Mouse (Mus musculus): ENCODE data around the gene Hba-a2.
A peak's percentile ranks its signal among the peaks of the same experiment; 100 is the strongest.
"Not testable (repeated sequence)": the region's sequence is repeated elsewhere in the genome, so short reads cannot be mapped to it uniquely, and the experiment has no call there.

The Hba-a2 gene

DNA sequence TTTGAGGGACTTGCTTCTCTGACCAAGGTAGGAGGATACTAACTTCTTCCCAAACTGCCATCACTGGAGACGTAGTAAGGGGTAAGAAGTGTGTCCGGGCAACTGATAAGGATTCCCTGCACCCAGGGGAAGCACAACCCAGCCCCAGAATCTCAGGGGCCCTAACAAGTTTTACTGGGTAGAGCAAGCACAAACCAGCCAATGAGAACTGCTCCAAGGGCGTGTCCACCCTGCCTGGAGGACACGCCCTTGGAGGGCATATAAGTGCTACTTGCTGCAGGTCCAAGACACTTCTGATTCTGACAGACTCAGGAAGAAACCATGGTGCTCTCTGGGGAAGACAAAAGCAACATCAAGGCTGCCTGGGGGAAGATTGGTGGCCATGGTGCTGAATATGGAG, at the start of gene Hba-a2:
TSS of gene Hba-a2 (plus strand) at position 287 of the 400 bp plus-strand sequence.
- not testable (repeated sequence) for DNase-seq (ENCODE audit: low spot score)

DNA sequence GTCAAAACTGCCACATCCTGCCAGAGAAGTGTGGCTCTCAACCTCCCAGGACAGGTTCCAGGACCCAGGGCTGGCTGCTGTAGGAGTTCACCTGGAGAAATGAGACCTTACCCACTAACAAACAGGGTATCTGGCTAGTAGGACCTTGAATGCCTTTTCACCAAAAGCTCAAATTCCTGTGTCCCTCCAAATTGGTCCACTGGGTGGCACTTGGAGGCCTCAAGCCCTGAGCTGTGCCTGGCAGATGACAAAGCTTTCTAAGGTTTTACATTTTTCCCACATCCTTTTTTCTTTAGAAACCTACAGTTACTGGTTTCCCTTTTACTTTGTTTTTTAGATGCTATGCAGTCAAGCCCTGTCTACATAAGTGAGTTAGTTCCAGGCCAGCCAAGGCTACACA, 49.2 kb upstream of the Hba-a2 start:
- DNase-seq (ENCODE audit: low spot score), result no peak

DNA sequence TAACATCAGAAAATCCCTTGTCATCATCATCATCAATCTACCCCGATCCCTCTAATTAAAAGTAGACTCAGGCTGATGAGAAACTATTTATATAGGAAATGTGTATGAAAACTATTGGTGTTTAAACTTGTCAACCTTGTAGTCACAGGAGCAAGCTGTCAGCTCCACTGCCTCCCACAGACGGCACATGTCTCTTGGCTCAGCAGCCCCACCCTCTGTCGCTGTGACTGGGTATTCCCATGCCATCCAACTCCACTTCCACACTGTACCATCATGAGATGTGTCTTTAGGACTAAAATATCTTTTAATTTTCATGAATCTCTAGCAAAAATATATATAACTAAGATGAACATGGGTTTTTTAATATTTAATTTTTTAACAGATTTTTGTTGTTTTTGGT, 47.9 kb upstream of the Hba-a2 start:
- DNase-seq (ENCODE audit: low spot score), result no peak

DNA sequence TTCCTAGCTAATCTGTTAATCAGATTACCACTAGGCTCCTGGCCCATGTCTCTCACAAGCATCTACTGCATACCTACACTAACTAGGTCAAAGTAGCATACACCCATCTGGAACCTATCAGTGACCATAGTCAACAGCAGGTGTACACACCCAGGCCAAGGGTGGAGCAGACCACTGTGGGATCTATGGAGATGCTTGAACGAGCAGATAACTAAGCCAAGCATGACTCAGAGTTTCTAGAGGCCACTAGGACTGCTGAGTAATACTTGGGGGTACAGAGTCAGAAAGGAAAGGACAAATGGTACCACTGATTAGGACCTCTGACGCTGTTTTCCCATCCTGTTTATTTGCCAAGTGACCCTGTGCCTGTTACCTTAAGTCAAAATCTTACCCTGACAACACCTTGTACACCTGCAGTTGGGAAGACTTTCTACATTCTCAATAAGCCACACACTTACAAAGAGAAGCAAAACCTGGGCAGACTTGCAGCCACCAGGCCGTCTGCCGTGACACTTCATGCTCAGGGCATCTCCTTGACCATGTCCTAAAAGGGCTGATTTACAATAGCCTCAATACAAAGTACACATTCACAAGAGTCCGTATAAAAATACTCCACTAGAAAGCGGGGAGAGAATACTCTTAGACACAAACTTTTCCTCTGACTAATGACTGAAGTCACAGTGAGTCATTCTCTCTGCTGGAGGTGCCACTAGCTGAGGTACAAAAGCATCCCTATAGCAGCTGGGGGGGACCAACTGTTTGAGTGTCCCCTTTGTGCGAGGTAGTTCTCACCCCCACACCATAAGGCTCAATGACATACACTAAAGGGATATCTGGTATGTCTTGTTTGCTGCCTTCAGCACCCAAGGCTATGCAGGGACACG, 45.2 kb upstream of the Hba-a2 start:
- no peak for DNase-seq (ENCODE audit: low spot score)

DNA sequence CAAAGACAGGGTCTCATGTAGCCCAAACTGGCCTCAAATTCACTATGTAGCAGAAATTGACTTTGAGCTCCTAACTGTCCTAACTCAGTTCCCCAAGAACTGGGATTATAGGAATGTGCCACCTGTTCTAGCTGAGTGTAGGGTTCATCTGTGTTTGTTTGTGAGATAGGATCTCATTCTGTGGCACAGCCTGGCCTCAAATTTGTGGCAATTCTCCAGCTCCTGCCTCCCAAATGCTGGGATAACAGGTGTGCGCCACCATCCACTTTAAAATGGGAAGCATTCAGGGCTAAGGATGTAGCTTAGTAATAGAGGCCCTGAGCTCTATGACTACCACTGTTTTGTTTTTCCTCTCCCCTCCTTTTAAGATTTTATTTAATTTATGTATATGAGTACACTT, 43.2 kb upstream of the Hba-a2 start:
- DNase-seq (ENCODE audit: low spot score), result no peak

DNA sequence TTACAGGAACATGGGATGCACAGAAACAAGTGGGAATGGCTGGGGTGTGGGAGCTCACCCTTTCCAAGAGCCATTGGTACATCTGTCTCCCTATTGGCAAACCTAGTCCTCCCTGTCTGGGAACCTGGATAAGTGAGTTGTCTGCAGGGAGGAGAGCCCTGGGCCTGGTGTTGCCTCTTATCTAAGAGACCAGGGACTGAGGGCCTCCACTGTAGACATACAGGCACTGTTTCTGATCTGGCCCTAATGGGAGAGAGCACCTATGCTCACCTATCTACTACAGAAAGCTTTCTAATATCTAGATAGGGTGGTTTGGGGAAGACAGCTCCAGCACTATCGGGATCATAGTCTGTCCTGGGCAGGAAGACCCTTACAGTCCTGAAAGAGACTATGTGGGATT, 40.1 kb upstream of the Hba-a2 start:
- no peak for DNase-seq (ENCODE audit: low spot score)

DNA sequence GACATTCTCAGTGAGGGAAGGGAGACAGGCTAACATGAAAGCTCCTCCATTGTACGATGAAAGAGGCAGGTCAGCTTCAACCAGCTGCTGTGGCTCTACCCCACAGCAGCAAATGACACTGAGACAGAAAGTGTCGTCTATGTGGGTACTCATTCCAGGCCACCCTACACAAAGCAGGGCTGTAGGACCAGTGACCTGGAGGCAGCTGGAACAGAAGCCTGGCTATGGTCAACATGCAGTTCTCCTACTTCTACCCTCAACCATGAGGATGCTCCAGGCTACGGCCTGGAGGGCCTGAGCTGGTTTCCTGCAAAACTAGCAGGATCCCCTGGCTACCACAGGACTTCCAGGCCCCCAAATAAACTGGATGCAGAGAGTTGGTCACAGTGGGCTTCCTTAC, 39.7 kb upstream of the Hba-a2 start:
- no peak for DNase-seq (ENCODE audit: low spot score)

DNA sequence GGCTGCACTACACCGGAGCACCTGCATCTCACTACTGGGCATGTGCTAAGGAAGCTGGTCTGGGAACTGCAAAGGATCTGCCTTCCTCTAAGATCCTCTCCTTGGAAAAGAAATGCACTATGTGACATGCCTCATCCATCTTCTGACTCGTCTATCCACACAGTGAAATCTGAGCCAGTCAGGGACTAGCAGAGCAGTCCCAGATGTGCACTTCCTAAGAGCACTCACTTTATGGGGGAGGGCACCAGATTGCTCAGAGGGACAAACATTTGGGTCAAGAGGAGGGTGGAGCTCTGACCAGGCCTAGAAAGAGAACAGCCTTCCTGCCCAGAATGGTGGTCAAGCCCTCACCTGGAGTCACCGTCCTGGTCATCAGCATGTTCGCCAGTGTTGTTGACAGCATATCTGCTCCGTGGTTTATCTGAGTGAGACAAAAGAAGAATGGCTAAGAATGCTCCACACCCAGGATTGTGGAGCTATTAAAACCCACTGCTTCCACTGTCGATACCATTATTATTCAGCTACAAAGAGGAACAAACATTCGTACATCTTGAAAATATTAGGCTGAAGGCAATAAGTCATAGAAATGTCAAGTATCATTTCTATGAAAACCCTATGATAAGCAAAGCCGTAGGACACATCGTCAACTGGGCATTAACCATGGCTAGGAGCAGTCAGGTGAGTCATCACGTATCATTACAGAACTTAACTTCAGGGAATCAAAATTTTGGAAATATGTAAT, 33.4 kb upstream of the Hba-a2 start:
- no peak for DNase-seq (ENCODE audit: low spot score)

DNA sequence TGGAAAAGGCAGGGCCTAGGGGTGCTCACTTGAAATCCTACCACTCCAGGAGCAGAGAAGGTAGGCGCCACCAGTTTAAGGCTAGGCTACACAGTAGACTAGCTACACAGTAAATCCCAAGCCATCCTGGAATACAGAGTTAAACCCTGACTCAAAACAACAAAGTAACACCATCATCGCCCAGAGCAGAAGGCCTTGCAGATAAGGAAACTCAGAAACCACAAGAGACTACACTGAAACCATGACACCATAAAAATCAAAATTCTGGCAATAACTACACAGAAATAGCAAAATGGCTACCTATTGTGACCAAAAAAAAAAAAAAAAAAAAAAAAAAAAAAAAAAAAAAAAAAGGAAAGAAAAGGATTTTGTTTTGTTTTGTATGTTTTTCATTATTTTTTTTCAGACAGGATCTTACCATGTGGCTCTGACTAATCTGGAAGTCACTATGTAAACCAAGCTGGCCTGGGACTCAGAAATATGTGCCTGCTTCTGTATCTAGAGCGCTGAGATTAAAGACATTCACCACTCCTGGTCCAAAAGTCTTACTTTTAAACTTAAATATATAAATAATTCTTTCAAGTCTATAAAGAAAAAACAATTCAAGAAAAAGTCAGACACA, 31.1 kb upstream of the Hba-a2 start:
- DNase-seq (ENCODE audit: low spot score), result no peak

DNA sequence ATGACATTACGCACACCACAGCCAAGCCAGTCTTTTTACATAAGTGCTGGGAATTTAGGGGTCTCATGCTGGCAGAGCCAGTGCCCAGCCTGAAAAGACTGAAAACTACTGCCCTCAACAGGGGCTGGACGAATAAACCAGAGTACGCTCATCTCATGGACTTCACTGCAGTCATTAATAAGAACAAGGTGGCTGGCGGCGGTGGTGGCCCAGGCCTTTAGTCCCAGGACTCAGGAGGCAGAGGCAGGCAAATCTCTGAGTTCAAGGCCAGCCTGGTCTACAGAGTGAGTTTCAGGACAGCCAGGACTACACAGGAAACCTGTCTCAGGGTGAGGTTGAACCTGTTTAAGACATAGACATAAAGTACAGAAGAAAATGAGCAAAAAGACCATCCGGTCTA, 30.1 kb upstream of the Hba-a2 start:
- DNase-seq (ENCODE audit: low spot score), result no peak

DNA sequence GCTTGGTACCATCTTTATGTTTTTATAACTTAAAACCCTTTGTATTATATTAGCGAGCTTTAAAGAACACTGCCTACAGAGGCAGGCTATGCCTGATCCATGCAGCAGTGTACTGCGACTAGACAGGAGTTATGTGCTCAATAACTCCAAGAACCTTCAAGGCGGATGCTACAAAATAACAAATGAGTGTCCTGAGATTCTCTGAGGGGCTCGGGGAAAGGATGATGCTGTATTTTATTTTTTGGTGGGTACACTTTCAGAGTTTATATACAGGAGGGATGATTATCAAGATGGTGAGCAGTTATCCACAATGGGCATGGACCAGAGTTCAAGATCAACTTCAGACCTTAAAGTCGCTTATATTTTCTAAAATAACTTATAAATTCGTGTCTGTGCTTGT, 29.5 kb upstream of the Hba-a2 start:
- DNase-seq (ENCODE audit: low spot score), result no peak

DNA sequence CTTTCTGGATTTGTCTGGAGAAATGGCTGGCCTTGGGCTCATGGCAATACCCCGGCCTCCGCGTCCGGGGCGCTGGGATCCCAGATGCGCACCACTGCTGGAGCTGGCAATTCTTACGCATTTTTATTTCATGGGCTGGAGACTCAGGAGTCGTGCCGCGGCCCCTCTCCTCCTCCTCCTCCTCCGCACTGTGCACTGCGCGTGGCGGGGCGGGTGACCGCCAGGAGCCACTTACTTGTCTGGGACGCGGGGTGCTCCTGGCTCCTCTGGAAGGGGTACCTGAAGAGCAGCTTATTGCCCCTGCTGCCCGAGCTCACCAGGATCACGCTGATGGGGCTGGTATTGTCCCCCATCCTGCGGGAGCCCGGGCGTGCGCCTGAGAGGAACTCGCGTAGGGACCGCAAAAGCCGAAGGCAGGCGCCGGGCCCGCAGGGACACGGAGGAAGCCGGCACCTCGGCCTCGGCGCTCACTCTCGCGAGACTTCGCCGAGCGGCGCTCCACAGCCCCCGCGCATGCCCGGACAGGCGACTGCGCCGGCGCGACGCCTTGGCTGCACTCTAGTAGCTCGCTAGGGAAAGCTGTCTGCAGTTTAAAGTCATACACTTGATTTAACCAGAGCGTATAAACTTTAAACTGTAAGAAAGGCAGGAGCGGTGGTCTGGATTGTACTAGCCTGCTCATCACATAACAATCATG, 29.0 kb upstream of the Hba-a2 start, which contains the start of gene Nprl3:
TSS of gene Nprl3 (minus strand) at position 520 of the 697 bp plus-strand sequence.
- peak; percentile 86 for DNase-seq (ENCODE audit: low spot score)

DNA sequence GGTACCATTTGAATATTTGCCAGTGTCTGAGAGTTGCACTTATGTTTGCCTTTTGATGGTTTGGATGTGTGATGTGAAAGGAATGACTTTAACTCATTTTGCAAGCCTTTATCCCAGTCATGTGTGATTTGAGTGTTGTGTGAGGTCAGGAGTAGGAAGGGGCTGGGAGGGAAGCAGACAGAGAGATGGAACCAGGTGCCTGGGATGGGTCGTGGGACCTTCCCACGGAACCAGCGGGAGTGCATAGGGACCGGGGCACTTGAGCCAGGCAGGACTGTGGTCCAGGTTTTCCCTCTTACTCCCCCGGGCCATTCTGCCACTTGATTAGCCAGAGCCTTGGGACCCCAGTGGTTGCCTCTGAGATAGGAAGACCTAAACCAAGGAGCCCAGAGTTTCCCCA, 28.3 kb upstream of the Hba-a2 start:
- no peak for DNase-seq (ENCODE audit: low spot score)

DNA sequence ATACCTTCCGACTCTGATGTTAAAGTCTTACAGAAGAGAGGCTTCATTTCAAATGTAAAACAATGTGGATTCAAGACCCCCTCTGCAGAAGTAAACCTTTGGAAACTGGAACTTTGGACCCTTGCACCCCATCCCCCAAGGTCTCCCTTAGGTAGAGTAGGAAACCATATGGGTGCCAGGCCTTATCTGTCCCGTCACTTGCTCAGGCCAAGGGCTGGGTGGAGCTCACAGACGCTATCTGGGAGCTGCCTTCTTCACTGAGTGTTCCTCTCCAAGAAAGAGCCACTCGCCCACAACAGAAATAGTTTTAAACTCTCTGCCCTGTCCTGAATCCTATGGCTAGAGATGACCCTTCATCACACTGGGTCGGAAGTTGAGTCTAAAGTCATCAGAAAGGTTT, 27.3 kb upstream of the Hba-a2 start:
- no peak for DNase-seq (ENCODE audit: low spot score)

DNA sequence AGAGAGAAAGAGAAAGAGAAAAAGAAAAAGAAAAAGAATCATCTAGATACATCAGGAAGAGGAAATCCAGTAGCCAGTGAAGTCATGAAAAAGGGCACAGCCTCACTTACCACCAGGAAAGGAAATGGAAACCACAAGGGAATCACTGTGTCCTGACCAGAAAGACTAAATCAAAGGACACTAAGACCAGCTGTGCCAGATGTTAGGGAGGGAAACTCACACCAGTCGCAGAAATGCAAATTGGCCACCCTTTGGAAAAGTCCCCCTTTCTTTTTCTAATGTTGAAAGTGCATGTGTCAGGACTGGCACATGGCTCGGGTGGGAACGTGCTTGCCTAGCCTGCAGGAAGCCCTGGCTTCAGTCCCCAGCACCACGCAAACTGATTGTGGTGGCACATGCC, 25.1 kb upstream of the Hba-a2 start:
- DNase-seq (ENCODE audit: low spot score), result no peak

DNA sequence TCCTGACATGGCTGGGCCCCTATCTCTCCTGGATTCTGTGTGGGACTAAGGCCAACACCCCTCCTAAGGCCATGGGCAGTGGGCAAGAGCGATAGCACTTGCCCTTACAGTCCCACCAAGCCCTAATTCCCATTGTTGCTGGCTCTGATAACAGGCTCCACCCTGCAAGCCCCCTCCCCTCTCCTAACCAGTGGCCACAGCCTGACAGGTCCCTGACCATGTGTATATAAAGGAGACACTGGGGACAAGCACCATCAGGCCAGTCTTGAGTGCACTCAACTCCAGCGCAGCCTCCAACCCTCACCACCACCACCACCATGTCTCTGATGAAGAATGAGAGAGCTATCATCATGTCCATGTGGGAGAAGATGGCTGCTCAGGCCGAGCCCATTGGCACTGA, 19.9 kb upstream of the Hba-a2 start, which contains the start of gene Hba-x:
TSS of gene Hba-x (plus strand) at position 54 of the 400 bp plus-strand sequence.
- DNase-seq (ENCODE audit: low spot score), result no peak

DNA sequence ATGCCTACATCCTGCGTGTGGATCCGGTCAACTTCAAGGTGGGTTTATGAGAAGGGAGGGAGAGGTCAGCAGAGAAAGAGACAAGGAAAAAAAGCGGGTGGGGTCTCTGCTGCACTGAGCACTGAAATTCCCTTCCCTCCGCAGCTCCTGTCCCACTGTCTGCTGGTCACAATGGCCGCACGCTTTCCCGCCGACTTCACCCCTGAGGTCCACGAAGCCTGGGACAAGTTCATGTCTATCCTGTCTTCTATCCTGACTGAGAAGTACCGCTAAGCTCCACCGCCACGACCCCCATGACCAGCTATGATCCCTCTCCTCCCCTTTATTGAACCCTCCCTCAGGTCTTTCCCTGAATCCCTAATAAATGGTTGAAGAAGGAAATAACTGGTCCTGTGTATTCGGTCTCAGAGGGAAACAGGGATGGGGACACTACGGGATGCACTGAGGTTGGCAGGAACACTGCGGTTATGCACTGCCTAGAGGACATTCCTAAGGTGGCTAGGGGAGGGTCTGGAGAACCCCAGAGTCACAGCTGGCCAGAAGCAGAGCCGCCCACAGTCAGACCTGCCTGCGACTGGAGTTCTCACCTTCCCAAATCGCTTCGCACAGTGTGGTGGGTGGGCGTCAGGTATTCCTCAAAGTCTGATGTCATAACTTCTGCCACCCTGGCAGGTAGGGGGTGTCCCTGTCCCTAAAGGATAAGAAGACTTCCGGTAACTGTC, 18.4 kb upstream of the Hba-a2 start:
- DNase-seq (ENCODE audit: low spot score), result no peak

DNA sequence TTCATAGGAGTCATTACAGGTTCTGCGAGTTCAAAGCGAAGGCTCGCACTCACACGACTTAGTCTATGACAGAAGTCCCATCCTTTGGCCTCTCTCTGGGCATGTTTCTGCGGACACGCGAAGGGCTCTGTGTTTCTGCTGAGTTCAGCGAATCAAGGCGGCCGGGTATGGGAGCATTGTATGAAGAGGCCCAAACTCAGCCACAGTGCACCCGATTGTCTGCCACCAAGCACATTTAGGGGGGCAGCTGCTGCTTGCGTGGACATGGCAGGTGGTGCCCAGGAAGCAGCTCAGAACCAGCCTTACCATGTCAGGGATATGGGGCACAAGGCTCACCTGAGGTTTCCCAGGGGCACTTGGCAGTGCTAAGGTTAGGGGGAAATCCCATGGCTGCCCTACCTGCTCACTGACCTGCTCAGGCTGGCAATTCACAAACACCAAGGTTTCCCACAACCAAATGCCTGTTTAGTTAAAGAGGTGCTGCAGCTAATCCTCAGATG, 17.8 kb upstream of the Hba-a2 start:
- no peak for DNase-seq (ENCODE audit: low spot score)

DNA sequence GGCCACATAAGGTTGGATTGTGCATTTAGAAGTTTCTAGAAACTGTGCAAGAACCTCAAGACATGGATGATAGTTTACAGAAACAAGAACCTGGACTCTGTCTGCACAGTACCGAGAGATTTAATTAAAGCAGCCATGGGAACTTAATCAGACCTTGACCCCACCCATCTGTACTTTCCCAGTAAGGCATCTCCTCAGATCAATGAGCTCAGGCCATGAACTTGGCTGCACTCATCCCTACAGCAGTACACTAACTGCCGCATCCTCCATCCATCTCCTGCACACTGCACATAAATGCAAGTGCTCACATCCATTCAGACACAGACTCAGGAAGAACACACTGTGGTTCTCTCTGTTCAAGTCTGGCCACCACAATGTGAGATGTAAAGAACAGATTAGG, 15.6 kb upstream of the Hba-a2 start:
- no peak for DNase-seq (ENCODE audit: low spot score)

DNA sequence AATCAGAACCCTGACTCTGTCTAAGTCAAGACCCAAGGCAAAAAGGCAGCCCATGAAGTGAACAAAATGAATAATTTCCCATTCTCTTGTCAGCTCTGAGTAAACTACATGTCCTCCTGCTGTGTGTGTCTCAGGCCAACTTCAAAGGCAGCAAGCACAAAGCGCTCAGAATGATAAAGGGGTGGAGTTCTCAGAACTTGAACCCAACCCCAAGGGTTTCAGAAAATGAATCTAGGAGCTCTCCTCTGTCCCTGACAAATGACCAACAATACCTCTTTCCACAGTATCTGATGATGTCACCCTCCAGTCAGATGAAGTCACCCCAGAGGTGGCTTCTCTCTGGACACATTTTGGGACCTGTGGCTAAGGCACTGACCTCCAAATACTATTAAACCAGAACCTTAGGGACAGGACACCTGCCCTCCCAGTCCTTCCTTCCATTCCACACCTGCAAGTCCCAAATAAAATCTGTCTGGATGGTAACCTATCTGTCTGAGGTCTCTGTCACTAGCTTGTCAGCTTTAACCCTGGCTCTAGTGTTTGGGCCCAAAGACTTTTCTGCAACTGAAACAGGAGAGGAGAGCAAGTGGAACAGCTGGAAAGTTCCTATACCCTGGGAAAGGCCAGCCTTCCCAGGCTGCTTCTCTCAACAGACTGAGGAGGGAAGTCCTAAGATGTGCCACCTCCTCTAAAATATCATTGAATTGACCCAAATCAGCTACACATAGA, 14.7 kb upstream of the Hba-a2 start:
- no peak for DNase-seq (ENCODE audit: low spot score)

Measured in layer of hippocampus, adult 9-10 months (tissue).